Mouse (Mus musculus) adrenal gland, postnatal 4 days (tissue): ENCODE results near the gene Hdac7. TPM values are rescaled to one million over a fixed set of nuclear protein-coding genes. Genes with fewer than 3 reads are reported as not detected.

Experiments
- DNase-seq, 2 experiments: peaks; one replicate each; pipeline ENCODE4 v3.0.0; 2021 to 2022; ENCODE audit warnings: low spot score in 2 of 2, mixed read lengths in 2 of 2
- total RNA-seq, 2 experiments: library from RNA; stranded (reverse); gene quantifications; 2 replicates each; pipeline ENCODE4 v1.2.3; 2021

Hdac7 gene
- total RNA-seq, 2 experiments from 2014 or later = 116 to 120 TPM

- DNase-seq = no peak
These were observed 16.1 kb upstream of the Hdac7 start for GRCm38 (mm10) chr15:97860353-97860752.

DNA sequence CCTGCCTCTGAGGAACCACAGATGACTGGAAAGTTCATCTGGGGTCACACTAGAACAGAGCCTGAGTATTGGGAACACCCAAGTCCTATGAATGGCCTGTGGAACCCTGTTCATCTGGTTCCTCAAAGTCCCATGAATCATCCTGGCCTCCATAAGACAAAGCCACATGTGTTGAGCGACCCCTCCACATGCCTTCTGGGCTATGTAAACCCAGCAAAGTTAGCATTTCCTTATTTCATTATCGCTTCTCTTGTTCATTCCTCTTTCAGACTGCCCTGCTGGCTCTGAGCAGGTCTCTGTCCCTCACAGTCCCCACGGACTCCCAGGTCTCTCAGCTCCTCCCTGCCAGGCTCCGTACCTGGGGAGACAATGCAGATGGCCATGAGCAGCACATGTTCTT, 14.1 kb upstream of the Hdac7 start:
- no peak for DNase-seq

DNA sequence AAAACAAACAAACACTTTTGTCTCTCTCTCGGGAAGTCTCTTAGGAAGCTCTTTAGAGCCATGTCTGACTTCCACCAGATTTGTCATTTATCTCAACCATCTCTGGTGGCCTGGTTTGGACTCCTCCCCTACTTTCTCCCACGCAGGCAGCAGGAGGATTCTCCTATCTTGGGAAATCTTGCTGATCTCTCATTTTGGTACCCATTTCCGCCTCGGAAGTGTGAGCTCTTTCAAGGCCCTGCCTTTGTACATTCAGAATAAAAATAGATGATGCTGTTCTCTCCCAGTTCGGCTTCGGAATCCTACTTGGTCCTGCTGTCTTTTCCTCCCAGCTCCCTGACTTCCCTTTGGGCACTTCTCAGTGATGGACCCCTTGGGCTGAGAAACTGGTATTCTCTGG, 10.2 kb upstream of the Hdac7 start:
- DNase-seq = no peak

DNA sequence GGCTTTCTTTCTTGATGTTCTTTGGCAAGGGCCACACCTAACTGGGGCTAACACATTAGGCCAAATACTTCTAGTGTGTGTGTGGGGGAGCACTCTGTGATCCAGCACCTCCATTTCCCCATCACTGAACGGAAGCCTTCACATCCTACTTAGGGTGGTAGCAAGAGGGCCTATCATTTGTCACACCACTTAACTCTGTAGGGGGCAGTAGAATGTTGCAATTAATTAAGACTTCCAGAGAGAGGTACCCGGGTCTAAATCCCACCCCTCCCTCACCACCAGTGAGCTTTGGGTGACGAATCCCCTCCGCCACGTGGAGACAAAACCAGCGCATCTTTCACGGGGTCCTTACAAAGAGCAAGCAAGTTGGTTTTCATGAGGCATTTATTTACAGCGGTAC, 9.8 kb upstream of the Hdac7 start:
- DNase-seq = no peak

DNA sequence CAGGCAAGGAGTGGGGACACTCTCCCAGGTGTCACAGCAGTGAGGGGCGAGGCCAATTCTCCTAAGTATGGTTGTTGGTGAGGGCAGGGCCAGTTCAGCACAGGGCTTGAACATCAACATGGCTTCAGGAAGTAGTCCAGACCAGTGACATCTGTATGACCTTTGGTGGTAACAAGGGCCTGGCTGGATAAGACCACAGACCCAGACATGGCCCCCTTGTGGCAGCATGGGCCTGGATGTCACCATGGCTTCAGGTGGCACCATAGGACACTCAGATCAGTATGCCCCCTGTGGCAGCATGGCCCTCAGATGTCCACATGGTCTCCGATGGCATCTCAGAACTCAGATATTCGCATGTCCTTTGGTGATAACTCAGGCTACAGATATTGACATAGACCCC, 8.0 kb upstream of the Hdac7 start:
- no peak for DNase-seq

DNA sequence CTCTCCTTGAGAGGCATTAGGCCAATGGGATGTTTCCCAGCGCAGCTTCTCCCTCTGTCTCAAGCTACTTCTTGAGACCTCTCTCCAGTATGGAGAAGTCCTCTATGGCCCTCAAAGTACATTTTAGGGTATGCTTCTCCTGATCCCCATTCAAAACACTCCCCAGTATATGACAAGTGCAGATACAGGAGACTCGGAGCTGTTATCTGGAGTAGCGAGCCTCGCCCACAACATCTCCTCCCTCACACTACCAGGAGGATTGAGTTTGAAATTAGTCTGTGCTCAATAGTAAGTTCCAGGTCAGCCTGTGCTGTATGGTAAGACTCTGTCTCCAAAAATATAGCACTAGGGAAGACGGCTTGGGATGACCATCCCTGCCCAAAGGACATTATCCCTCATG, 6.7 kb upstream of the Hdac7 start:
- DNase-seq = no peak

DNA sequence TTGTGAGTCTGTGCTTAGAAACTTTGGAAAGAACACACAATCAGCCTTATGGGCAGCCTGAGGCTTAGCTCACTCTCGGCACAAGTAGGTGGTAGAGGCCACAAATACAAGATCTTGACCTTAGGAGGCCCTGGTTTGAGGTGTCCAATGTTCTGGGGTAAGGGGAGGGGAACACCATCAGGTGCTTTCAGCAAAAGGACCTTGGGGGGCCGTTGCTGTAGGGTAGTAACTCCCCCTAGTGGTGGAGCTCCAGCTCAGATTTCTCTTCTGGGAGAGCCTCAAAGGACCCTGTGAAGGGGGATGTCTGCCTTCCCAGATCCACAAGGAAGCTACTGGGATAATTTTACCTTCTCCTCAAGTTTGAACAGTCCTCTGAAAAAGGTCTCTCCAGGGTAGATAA, 6.1 kb upstream of the Hdac7 start:
- no peak for DNase-seq

- DNase-seq = peak in 1 of 2 experiments; percentile 76
These were observed 5.0 kb upstream of the Hdac7 start for GRCm38 (mm10) chr15:97849116-97849911.

DNA sequence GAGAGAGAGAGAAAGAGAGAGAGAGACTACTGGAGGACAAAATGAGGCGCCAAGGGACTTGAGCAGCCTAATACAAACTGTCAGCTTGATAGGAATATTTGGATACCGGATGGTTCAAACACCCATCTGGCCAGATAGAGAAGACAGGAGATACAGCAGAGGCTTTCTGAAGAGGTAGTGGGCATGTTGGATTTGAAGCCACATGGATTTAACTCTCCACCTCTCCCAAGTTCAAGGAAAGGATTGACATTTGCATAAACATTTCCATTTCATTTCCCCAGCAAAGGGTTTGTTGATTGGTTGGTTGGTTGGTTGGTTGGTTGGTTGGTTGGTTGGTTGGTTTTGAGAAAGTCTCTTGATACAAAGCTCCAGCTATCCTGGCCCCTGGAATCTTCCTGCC, 3.6 kb upstream of the Hdac7 start:
- no peak for DNase-seq

GRCm38 (mm10) chr15:97847285-97847684, 3.0 kb upstream of the Hdac7 start:
- DNase-seq = no peak

GRCm38 (mm10) chr15:97846121-97846882, 2.0 kb upstream of the Hdac7 start:
- DNase-seq = no peak

DNA sequence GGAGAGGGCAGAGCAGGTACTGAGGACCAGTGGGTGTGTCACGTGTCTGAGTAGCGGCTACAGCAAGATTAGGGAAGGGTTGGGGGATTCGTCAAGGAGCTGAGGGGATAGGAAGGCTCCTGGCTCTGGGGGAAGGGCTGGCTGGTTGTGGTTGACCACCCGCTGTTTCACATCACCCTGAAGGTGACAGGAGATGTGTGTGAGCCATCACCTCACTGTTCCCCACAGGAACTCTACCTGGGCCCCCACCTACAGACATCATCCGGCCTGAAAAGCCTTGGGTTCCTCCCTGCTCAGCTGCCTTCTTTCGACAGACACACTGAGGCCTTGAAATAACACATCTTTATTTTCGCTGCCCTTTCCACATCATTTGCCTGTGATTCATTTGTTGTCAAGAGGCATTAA, 1.1 kb downstream of the Hdac7 start:
- DNase-seq = no peak

- no peak for DNase-seq
These were observed 2.2 kb downstream of the Hdac7 start for GRCm38 (mm10) chr15:97842058-97842457.

GRCm38 (mm10) chr15:97841383-97841782, 2.9 kb downstream of the Hdac7 start:
- DNase-seq = no peak

- no peak for DNase-seq
These were observed 3.5 kb downstream of the Hdac7 start for GRCm38 (mm10) chr15:97840781-97841180.

DNA sequence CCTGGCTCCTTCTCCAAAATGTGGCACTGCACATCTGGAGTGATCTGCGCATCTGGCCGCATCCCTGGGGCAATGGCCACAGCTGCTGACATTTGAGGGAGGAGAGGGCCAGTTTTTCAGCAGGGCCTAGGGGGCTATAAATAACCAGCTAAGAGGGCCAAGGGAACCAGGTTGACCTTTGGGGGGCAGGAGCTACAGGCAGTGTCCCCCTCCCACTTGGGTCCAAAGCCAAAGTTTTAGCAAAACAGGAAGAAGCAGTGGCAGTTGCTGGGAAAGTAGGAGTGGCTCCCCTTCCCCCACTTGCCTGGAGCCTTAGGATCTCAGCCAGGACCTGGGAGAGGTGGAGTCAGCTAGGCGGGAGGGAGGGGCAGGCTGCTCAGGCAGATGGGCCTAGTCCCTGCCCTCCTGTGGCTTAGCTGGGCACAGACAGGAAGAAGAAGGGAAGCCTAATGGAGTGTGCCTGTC, 4.3 kb downstream of the Hdac7 start:
- peak in 1 of 2 experiments; percentile 37 for DNase-seq

DNA sequence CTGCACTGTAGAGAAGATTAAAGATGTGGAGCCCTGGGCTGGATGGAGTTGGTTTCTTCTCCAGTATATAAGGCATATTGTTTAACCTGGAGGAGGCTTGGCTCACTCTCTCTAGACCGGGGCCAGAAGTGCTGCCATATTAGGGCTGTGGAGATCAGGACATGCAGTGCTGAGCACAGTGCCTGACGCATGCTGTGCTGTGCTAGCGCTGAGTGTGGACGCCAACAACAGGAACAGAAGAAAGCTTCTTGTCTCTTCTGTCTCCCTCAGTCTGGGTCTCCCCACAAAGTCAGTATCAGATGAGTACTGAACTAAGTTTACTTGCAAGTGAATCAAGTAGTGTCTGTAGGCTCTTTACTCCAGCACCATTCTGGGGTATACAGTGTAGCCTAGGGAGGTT, 4.8 kb downstream of the Hdac7 start:
- DNase-seq = no peak

- DNase-seq = no peak
These were observed 5.3 kb downstream of the Hdac7 start for GRCm38 (mm10) chr15:97839012-97839411.

GRCm38 (mm10) chr15:97838395-97838794, 5.9 kb downstream of the Hdac7 start:
- no peak for DNase-seq

- no peak for DNase-seq
These were observed 6.7 kb downstream of the Hdac7 start for GRCm38 (mm10) chr15:97837491-97838061.

DNA sequence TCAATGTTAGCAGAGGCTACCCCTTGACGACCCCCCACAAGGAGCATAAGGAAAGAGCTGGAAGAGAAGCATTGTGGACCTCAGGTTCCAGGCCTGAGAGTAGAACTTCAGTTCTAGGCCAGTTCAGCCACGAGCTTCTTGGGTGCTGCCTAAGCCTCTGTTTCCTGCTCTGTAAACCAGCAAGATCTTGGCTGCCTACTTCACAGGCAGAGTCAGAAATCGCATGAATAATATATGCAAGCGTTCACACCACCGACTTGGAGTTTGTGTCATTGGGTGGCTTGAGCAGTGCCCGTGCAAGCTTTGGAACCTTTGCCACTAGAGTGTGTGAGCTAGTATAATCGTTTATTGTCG, 7.4 kb downstream of the Hdac7 start:
- DNase-seq = no peak
